Mouse (Mus musculus) liver, embryonic 16.5 days (tissue): ENCODE measurements around the gene Cebpa. TPM values are rescaled to one million over a fixed set of nuclear protein-coding genes. Genes with fewer than 3 reads are reported as not detected.

Experiments used
- ATAC-seq: fragments of 200-750 bp; cut with Nextera tagmentation; 2 replicates; pipeline ENCODE4 v1.8.0; 2017; ENCODE audit warnings: low read depth, mild to moderate bottlenecking, moderate number of reproducible peaks, moderate library complexity
- H3K27ac ChIP-seq: fragments of 300-500 bp; sonication (generic); 2 replicates; pipeline ENCODE4 v1.5.1; 2014; ENCODE audit warnings: mild to moderate bottlenecking, low read length
- H3K27me3 ChIP-seq: fragments of 300-500 bp; sonication (generic); 2 replicates; pipeline ENCODE4 v1.6.1; 2014; ENCODE audit warnings: low read depth, low read length, mixed read lengths; ENCODE audit not compliant: control insufficient read depth, insufficient read depth
- H3K36me3 ChIP-seq: fragments of 300-500 bp; sonication (generic); 2 replicates; pipeline ENCODE4 v1.6.1; 2014; ENCODE audit warnings: mild to moderate bottlenecking; ENCODE audit not compliant: control insufficient read depth, insufficient read depth
- H3K4me1 ChIP-seq: fragments of 300-500 bp; sonication (generic); 2 replicates; pipeline ENCODE4 v1.6.1; 2014; ENCODE audit warnings: low read depth, low read length, mixed read lengths; ENCODE audit not compliant: control insufficient read depth
- H3K4me2 ChIP-seq: fragments of 300-500 bp; sonication (generic); 2 replicates; pipeline ENCODE4 v1.6.1; 2014; ENCODE audit warnings: low read depth, low read length, mixed read lengths
- H3K4me3 ChIP-seq: fragments of 300-500 bp; sonication (generic); 2 replicates; pipeline ENCODE4 v1.5.1; 2014; ENCODE audit warnings: low read depth, mild to moderate bottlenecking, low read length
- H3K9ac ChIP-seq: fragments of 300-500 bp; sonication (generic); 2 replicates; pipeline ENCODE4 v1.6.1; 2014; ENCODE audit warnings: low read depth, low read length
- H3K9me3 ChIP-seq: fragments of 300-500 bp; sonication (generic); replicated peaks from 2 replicates; pipeline ENCODE4 v1.6.1; 2016; ENCODE audit warnings: low read length; ENCODE audit not compliant: control insufficient read depth
- WGBS: fragments of 180-500 bp; shearing (Covaris S2); extraction: QIAGEN DNeasy Blood & Tissue Kit; methylation state at CpG from one replicate; pipeline ENCODE4 v1.1.7; 2014; ENCODE audit not compliant: insufficient replicate concordance; 5-methylcytosine and 5-hydroxymethylcytosine counted together
- polyA plus RNA-seq: library from polyadenylated mRNA; unstranded; fragments of >200 nt; fragmentation: Nextera tagmentation; extraction: Ambion mirVana; gene quantifications from 2 replicates; pipeline ENCODE4 v1.2.1, GENCODE M21; 2015

Gene Cebpa
- polyA plus RNA-seq, 1 experiment from 2014 or later = 9.1 TPM

DNA sequence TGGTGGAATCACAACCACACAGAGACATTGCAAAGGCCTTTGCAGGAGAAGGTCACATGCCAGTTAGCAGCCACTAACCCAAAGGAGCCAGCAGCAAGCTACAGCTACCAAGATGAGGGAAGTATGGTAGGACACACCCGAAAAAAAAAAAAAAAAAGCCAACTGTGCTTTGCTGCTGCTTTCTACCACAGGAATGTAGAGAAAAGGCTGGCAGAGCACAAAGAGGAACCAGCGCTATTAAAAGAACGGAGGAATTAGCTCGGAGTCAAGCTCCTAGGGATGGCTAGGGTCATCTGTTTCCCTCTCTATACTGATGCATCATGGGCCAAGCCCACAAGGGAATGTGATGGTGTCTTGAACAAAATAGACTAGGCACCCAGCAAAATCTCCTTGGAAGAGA, 20.3 kb upstream of the Cebpa start:
- ATAC-seq = no peak
- no peaks in the 10 kb centered on the region for H3K27me3 ChIP-seq
- H3K36me3 ChIP-seq = no peaks in the 10 kb centered on the region
- no peaks in the 10 kb centered on the region for H3K9me3 ChIP-seq
- H3K4me2 ChIP-seq = no peak overlapping the region
- no peak overlapping the region for H3K4me3 ChIP-seq
- H3K9ac ChIP-seq = no peak overlapping the region
- H3K4me1 ChIP-seq = no peaks in the 10 kb centered on the region
- 20% methylated on average over 4 of the region's 4 CpGs for WGBS
- H3K27ac ChIP-seq = no peak overlapping the region

- Histone ChIP-seq H3K27me3 (no peaks in the 10 kb centered on the region), H3K4me3 (no peak overlapping the region), H3K27ac (no peak overlapping the region), H3K36me3 (no peaks in the 10 kb centered on the region), H3K4me2 (no peak overlapping the region), H3K9me3 (no peaks in the 10 kb centered on the region), H3K9ac (no peak overlapping the region), H3K4me1 (no peaks in the 10 kb centered on the region)
- WGBS = 52% methylated on average over 4 of the region's 4 CpGs
- no peak for ATAC-seq
These were observed 19.6 kb upstream of the Cebpa start for GRCm38 (mm10) chr7:35099528-35099927.

- Histone ChIP-seq H3K4me1 (no peaks in the 10 kb centered on the region), H3K9me3 (no peaks in the 10 kb centered on the region), H3K36me3 (no peaks in the 10 kb centered on the region), H3K4me3 (no peak overlapping the region), H3K27me3 (no peaks in the 10 kb centered on the region), H3K4me2 (no peak overlapping the region), H3K27ac (no peak overlapping the region), H3K9ac (no peak overlapping the region)
- no peak for ATAC-seq
- 35% methylated on average over 7 of the region's 7 CpGs for WGBS
These were observed 12.5 kb upstream of the Cebpa start for GRCm38 (mm10) chr7:35106614-35107013.

DNA sequence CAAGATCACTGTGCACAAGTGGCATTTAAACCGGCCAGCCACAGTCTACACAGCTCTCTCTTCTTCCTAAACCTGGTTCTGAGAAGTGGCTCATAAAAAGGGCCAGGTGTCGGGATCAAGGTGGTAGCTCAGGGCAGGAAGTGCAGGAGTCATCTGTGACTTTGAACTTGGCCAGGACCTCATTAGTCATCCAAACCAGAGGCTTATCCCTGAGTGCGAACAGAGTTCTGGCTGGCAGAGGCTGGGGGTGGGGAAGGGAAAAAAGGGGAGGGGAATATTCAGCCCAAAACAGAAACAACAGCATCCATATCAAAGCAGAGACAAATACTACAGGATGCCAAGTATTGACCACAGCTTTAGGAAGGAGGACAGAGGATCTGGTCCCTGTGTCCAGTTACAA, 11.5 kb upstream of the Cebpa start:
- Histone ChIP-seq H3K27ac (no peak overlapping the region), H3K9me3 (no peaks in the 10 kb centered on the region), H3K9ac (no peak overlapping the region), H3K4me3 (no peak overlapping the region), H3K4me1 (no peaks in the 10 kb centered on the region), H3K4me2 (no peak overlapping the region), H3K27me3 (no peaks in the 10 kb centered on the region), H3K36me3 (no peaks in the 10 kb centered on the region)
- 31% methylated on average over 3 of the region's 3 CpGs for WGBS
- no peak; the same call in 1 of the 2 replicates for ATAC-seq

DNA sequence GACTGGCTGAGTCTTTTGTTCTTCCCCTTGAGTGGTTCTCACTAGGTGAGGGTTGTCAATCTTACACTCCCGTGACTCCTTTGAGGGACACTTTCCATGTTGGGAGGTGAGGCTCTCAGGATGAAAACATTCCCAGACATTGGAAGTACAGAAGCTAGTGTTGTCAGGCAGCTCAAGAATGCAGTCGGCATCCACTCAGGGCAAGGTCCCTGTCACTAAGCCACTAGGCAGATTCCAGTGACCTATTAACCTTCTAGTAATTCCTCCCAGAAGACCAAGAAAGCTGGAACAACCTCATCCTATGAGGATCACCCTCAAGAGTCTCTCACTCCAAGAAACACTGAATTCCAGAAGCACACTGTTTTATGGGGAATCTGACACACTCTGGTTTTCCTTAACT, 11.0 kb upstream of the Cebpa start:
- Histone ChIP-seq H3K4me1 (peaks cover under 1% of the 10 kb centered on the region), H3K36me3 (no peaks in the 10 kb centered on the region), H3K9ac (no peak overlapping the region), H3K27ac (no peak overlapping the region), H3K4me2 (no peak overlapping the region), H3K9me3 (no peaks in the 10 kb centered on the region), H3K4me3 (no peak overlapping the region), H3K27me3 (no peaks in the 10 kb centered on the region)
- no peak for ATAC-seq
- WGBS = 39% methylated on average over 2 of the region's 2 CpGs

- Histone ChIP-seq H3K27me3 (no peaks in the 10 kb centered on the region), H3K36me3 (no peaks in the 10 kb centered on the region), H3K4me2 (no peak overlapping the region), H3K4me1 (peaks cover 3% of the 10 kb centered on the region), H3K9ac (no peak overlapping the region), H3K4me3 (no peak overlapping the region), H3K27ac (no peak overlapping the region), H3K9me3 (no peaks in the 10 kb centered on the region)
- WGBS = 46% methylated on average over 6 of the region's 6 CpGs
- ATAC-seq = peak; percentile 30; the same call in 1 of the 2 replicates
These were observed 10.4 kb upstream of the Cebpa start for GRCm38 (mm10) chr7:35108663-35109062.

DNA sequence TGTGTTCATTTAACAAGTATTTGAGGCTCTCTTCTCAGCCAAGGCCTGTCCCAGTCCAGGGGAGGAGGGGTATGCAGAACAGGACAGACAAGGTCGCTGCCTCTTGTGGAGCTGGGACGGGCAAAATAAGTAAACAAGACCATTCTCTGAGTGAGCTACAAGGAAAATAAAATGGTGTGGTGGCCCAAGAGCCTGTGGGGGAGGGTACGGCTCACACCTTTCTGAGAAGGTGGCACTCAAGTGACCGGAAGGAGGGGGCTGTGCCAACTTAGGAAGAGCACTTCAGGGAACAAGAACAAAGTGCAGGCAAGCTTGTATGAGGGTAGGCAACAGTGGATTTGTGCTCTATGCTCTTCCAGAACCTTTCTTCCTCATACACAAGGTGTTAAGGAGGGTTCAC, 6.0 kb upstream of the Cebpa start:
- H3K36me3 ChIP-seq = no peaks in the 10 kb centered on the region
- H3K9ac ChIP-seq = no peak overlapping the region
- no peak for ATAC-seq
- H3K9me3 ChIP-seq = no peaks in the 10 kb centered on the region
- WGBS = 59% methylated on average over 4 of the region's 4 CpGs
- peaks cover 5% of the 10 kb centered on the region for H3K4me1 ChIP-seq
- H3K27me3 ChIP-seq = peaks cover 16% of the 10 kb centered on the region
- H3K4me2 ChIP-seq = no peak overlapping the region
- H3K4me3 ChIP-seq = no peak overlapping the region
- no peak overlapping the region for H3K27ac ChIP-seq

DNA sequence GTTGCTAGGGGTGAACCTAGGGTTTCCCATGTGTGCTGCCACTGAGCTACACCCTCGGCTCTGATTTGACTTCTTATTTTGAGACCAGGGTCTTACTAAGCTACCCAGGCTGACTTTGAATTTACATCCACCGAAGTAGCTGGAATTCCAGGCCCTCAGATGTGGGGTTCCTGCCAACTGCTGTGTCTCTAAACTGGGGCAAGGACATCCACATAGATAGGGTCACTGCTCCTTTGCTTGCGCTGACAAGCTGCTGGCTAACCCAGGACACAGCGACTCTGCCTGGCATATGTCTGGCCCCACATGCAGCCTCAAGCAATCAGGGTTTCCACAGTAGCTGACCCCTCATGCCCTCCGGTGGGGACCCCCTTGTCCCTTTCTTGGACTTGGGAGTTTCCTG, 5.4 kb upstream of the Cebpa start:
- Histone ChIP-seq H3K4me2 (no peak overlapping the region), H3K4me1 (peaks cover 5% of the 10 kb centered on the region), H3K4me3 (no peak overlapping the region), H3K27ac (no peak overlapping the region), H3K36me3 (no peaks in the 10 kb centered on the region), H3K9me3 (no peaks in the 10 kb centered on the region), H3K27me3 (peaks cover 22% of the 10 kb centered on the region), H3K9ac (no peak overlapping the region)
- no peak for ATAC-seq
- 58% methylated on average over 5 of the region's 5 CpGs for WGBS

- Histone ChIP-seq H3K36me3 (no peaks in the 10 kb centered on the region), H3K9me3 (no peaks in the 10 kb centered on the region), H3K27me3 (peaks cover 46% of the 10 kb centered on the region), H3K4me3 (no peak overlapping the region), H3K9ac (no peak overlapping the region), H3K4me2 (no peak overlapping the region), H3K4me1 (peaks cover 5% of the 10 kb centered on the region), H3K27ac (peak overlapping the region; percentile 86)
- peak; percentile 63 for ATAC-seq
- 35% methylated on average over 3 of the region's 3 CpGs for WGBS
These were observed 2.6 kb upstream of the Cebpa start for GRCm38 (mm10) chr7:35116524-35116923.
